Mouse (Mus musculus) embryonic fibroblast, embryonic 13.5 days (primary cell): ENCODE data around the gene Pgap1. TPM values are rescaled to one million over a fixed set of nuclear protein-coding genes. Genes with fewer than 3 reads are reported as not detected.
A peak's percentile ranks its signal among the peaks of the same experiment; 100 is the strongest.

Experiments
- H3K27ac ChIP-seq: 2 replicates; pipeline ENCODE4 v1.5.1; 2012; ENCODE audit warnings: low read length, control low read depth, inconsistent platforms; ENCODE audit not compliant: insufficient read depth
- H3K4me1 ChIP-seq: 2 replicates; pipeline ENCODE4 v1.6.1; 2011; ENCODE audit warnings: low read length; ENCODE audit not compliant: control insufficient read depth, insufficient read depth
- H3K4me3 ChIP-seq: 2 replicates; pipeline ENCODE4 v1.5.1; 2011; ENCODE audit warnings: mild to moderate bottlenecking, control low read depth, low read length; ENCODE audit not compliant: insufficient read depth
- CTCF ChIP-seq: IDR thresholded peaks from 2 replicates; pipeline ENCODE4 v1.5.1; 2011; ENCODE audit warnings: mild to moderate bottlenecking, control low read depth, low read length, moderate library complexity, borderline replicate concordance; ENCODE audit not compliant: insufficient read depth
- POLR2A ChIP-seq: IDR thresholded peaks from 2 replicates; pipeline ENCODE4 v1.6.1; 2011; ENCODE audit warnings: low read depth, mild to moderate bottlenecking, control low read depth, low read length, moderate library complexity
- polyA plus RNA-seq: library from polyadenylated mRNA; stranded (reverse); fragments of >200 nt; gene quantifications from 2 replicates; pipeline ENCODE4 v1.2.4, GENCODE M21; 2011; ENCODE audit warnings: low read depth; ENCODE audit not compliant: missing spikeins, insufficient read length

Pgap1 gene
- polyA plus RNA-seq, result 5.8 and 7.7 TPM in 2 replicates

DNA sequence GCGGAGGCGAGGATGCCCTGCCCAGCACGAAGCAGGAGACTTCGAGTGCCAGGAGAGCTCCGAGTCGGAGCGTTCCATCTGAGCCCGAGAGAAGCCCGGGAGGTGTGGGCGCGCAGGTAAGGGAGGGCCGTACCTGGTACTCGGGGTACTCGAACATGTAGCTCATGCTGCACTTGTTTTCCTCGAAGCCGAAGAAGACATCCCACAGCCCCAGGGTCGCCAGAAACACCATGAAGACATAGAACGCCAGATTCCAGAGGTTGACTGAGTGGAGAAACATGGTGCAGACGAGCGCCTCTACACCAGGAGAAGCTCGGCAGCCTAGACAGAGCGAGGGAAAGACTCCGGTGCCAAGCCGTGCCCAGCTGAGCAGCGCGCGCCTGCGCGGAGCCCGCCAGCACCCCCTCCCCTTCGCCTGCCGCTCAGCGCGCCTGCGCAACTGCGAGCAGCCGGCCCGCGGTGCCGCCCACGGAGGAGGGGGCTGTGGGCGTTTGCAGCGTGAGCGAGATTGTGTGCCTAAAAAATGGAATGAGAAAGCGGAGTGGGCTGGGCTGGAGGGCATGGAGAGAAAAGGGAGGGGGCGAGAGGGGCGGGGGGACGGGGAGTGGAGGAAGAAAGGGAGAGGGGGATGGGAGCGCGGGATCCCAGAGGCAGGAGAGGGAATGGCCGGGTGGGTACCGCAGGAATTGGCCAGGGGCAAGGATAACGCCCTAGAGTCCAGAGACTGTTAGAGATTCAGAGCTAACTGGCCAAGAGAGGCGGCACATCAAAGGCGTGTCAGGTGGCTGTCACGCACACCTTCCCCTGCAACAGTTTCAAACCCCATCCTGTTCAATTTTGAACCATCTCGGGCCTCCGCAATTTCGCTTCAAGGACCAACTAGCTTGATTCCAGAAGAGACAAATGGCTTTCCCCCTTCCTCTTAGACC is at the start of gene Pgap1:
Pgap1 (minus strand) TSS at position 384 of the 929 bp plus-strand sequence.
- Histone ChIP-seq H3K4me3 (peak within 1 kb of the TSS; percentile 88), H3K27ac (no peak within 1 kb of the TSS), H3K4me1 (no peaks in the 10 kb centered on the region)
- TF ChIP-seq CTCF (no peak), POLR2A (peak; percentile 73)

DNA sequence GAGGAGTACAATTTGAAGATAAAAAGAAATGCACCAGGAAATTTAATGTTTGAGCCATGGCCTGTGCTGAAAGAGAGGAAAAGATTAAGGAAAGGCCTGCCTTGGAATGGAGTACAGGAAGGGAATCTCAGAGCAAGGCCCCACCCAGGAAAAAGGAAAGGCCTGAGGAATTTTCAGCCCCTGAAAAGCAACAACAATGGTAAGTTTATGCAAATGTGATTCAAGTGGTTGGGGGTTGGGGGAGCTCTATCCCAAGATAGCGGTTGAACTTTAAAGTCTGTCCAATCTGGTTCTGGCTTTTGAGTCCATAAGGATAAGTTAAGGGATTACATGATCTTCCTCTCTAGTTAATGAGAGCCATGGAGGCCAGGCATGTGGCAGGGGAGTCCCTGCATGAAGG is 49.5 kb upstream of the Pgap1 start:
- Histone ChIP-seq H3K27ac (no peak overlapping the region), H3K4me3 (no peak overlapping the region), H3K4me1 (peaks cover 5% of the 10 kb centered on the region)
- no peak for TF ChIP-seq POLR2A
- no peak for TF ChIP-seq CTCF

DNA sequence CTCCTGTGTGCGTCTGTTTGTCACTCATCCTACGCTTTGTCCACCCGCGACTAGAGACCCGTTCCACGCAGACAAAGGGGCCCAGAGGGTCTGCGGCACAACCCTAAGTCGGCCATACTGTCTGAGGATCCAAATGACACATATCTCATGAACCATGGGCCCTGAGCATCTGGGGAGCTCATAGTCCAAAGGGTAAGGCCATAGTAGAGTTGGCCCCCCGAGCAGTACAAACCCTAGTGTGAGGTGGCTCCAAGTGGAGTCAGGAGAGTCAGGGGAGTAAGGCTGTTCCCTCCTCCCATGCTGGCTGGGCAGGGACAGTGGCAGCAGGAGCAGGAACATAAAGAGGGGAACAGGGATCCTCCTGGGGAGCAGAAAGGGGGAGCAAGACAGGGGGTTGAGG is 44.2 kb upstream of the Pgap1 start:
- Histone ChIP-seq H3K27ac (no peak overlapping the region), H3K4me1 (peaks cover 5% of the 10 kb centered on the region), H3K4me3 (no peak overlapping the region)
- no peak for TF ChIP-seq POLR2A
- TF ChIP-seq CTCF, result no peak

DNA sequence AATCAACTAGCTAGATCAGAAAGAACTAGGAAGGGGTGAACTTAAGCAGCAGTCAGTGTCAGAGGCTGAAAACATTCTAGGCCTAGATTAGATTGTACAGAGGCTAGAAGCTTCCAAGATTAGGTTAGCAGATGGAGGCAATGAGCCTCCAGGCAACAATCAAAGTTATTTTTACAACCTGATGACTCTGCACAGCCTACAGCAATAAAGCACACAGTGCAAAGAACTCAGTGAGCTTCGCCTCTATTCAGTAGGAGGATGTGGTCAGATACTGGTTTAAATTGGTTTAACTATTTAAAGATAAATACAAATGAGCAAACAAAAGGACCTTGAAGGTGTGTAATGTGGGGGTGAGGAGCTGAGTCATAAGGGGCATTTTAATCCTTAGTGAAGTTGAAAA is 42.8 kb upstream of the Pgap1 start:
- Histone ChIP-seq H3K4me3 (no peak overlapping the region), H3K4me1 (peaks cover 3% of the 10 kb centered on the region; the same call in 1 of the 2 replicates), H3K27ac (no peak overlapping the region)
- no peak for TF ChIP-seq POLR2A
- TF ChIP-seq CTCF, result no peak

DNA sequence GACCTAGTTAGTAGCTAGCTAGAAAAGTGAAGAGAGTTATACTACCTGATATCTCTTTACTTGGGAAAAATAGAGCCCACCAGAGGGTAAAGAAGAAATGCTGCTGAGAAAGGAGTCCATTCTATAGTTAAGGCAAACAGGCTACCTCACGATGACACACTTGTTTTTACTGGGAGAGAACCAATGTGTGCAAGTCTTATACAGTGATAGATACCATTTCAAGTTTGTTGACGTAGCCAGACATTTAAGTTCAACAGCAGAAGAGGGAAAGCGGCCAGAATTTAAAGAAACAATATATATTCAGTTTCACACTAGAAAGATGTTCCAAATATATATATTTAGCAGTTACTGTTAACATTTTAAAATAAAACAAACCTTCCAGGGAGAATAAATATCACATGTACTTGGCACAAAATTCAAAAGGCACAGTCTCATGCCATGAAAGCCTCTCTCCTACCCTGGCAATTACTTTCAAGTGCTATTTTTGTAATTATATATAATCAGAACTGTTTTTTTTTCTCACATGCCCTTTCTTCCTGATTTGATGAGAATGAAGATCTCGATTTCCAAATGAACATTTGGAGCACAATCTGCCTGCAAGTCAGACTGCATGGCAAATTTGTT is 40.2 kb upstream of the Pgap1 start:
- H3K4me3 ChIP-seq, result no peak overlapping the region
- TF ChIP-seq POLR2A, result no peak
- no peak for TF ChIP-seq CTCF
- no peaks in the 10 kb centered on the region for H3K4me1 ChIP-seq
- no peak overlapping the region for H3K27ac ChIP-seq

DNA sequence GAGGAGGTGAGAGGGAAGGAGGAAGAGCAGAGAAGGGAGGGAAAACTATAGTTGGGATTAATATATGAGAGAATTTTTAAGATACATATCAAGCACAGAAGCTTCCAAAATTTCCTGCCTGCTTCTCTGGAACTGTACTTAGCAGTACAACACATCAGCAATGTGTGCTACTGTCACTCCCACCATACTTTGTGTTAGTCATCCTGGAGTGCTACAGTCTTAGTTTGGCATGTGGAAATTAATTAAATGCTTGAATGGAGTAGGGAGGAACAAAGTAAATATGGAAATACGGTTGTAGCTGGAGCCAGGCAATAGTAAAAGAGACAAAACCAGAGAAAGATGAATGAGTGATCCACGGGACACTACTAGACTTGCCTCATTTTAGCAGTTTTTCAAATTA is 38.7 kb upstream of the Pgap1 start:
- TF ChIP-seq POLR2A (no peak), CTCF (no peak)
- Histone ChIP-seq H3K4me3 (no peak overlapping the region), H3K4me1 (no peaks in the 10 kb centered on the region), H3K27ac (no peak overlapping the region)

DNA sequence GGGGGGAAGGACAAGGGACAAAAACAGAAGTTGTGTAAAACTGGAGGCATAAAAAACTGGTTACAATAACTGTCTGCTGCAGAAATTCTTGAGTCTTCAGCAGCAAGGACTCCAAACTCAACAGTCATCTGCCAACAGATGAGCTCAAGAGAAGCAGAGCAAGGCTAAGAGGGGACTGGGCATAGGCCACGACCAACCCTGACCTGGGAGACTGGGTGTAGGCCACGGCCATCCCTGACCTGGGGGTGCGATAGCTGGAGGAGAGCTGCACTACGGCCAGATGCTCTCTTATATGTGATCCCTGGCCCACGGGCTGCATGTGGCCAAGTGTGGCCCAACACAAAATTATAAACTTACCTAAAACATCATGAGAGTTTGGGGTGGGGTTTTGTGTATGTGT is 29.6 kb upstream of the Pgap1 start:
- H3K4me1 ChIP-seq, result no peaks in the 10 kb centered on the region
- no peak overlapping the region for H3K27ac ChIP-seq
- TF ChIP-seq POLR2A, result no peak
- no peak overlapping the region for H3K4me3 ChIP-seq

DNA sequence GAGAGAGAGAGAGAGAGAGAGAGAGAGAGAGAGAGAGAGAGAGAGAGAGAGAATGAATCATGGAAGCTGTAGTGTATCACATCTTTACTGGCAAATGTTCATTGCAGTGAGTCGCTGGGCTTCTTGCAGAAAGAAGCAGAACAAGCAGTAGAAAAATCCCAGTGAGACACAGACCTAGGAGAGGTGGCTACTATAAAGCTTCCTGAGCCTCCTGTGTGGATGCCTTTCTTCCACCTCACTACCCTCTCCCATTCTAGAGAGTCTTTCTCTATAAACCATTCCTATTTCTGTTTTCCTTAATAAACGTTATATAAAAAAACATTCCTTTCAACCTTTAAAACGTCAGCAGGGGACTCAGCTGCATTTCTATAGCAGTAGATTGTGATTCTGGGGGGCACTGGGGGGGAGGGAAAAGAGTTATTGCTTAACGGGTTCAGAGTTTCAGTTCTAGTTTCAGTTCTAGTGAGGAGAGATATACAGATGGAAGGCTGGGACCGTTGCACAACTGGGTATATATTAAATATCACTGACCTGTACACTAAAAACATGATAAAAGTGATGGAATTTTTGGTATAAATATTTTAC is 28.6 kb upstream of the Pgap1 start:
- Histone ChIP-seq H3K4me3 (no peak overlapping the region), H3K27ac (no peak overlapping the region), H3K4me1 (no peaks in the 10 kb centered on the region)
- TF ChIP-seq POLR2A, result no peak
- TF ChIP-seq CTCF, result no peak

DNA sequence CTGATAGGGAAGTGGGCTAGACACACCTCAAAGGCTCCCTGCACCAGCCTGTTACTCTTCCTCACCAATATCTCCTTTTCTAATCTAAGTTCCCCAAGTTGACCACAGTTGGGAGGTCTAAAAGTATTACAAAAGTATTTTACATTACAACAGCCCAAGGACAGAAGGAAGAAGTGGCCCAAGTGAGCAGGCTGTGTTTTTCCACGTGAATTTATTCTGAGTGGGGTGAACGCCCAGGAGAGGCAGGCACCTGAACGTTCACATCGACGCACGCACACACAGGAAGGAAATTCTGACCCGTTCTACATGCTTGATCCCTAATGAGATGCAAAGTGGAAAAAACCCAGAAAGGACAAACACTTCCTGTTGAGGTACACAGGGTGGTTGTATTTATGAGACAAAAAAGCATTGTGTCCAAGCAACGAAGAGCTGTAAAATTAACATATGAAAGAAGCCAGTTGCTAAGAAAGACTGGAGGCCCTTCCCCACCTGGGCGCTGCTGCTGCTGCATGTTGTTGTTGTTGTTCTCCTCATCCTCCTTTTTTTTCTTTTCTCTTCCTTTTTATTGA is 27.9 kb upstream of the Pgap1 start:
- Histone ChIP-seq H3K27ac (no peak overlapping the region), H3K4me3 (no peak overlapping the region), H3K4me1 (no peaks in the 10 kb centered on the region)
- no peak for TF ChIP-seq POLR2A
- no peak for TF ChIP-seq CTCF
